Mouse (Mus musculus) hindbrain, embryonic 16.5 days (tissue): ENCODE data around the gene Tagln3. TPM values are rescaled to one million over a fixed set of nuclear protein-coding genes. Genes with fewer than 3 reads are reported as not detected.

Source experiments
- ATAC-seq: fragments of 200-750 bp; cut with Nextera tagmentation; 2 replicates; pipeline ENCODE4 v1.8.0; 2017; ENCODE audit warnings: moderate TSS enrichment, moderate library complexity
- H3K27ac ChIP-seq: fragments of 300-500 bp; sonication (generic); 2 replicates; pipeline ENCODE4 v1.5.1; 2014; ENCODE audit warnings: low read depth, mild to moderate bottlenecking, control low read depth, low read length, moderate library complexity
- H3K27me3 ChIP-seq: fragments of 300-500 bp; sonication (generic); replicated peaks from 2 replicates; pipeline ENCODE4 v1.6.1; 2014; ENCODE audit warnings: low read length; ENCODE audit not compliant: control insufficient read depth, insufficient read depth
- H3K36me3 ChIP-seq: fragments of 300-500 bp; sonication (generic); 2 replicates; pipeline ENCODE4 v1.6.1; 2014; ENCODE audit warnings: mild to moderate bottlenecking, low read length, moderate library complexity, mixed read lengths; ENCODE audit not compliant: control insufficient read depth, insufficient read depth
- H3K4me1 ChIP-seq: fragments of 300-500 bp; sonication (generic); 2 replicates; pipeline ENCODE4 v1.6.1; 2014; ENCODE audit warnings: low read depth, low read length; ENCODE audit not compliant: control insufficient read depth, insufficient read depth
- H3K4me2 ChIP-seq: fragments of 300-500 bp; sonication (generic); 2 replicates; pipeline ENCODE4 v1.6.1; 2014; ENCODE audit warnings: mild to moderate bottlenecking, low read length, control low read depth, moderate library complexity
- H3K4me3 ChIP-seq: fragments of 300-500 bp; sonication (generic); 2 replicates; pipeline ENCODE4 v1.5.1; 2014; ENCODE audit warnings: mild to moderate bottlenecking, low read length, control low read depth, moderate library complexity
- H3K9ac ChIP-seq: fragments of 300-500 bp; sonication (generic); 2 replicates; pipeline ENCODE4 v1.6.1; 2014; ENCODE audit warnings: low read depth, mild to moderate bottlenecking, control low read depth, low read length, moderate library complexity
- H3K9me3 ChIP-seq: fragments of 300-500 bp; sonication (generic); 2 replicates; pipeline ENCODE4 v1.6.1; 2014; ENCODE audit warnings: mild to moderate bottlenecking, low read length, moderate library complexity; ENCODE audit not compliant: control insufficient read depth
- WGBS: fragments of 180-500 bp; shearing (Covaris S2); extraction: QIAGEN DNeasy Blood & Tissue Kit; methylation state at CpG from one replicate; pipeline ENCODE4 v1.1.7; 2014; 5-methylcytosine and 5-hydroxymethylcytosine counted together
- polyA plus RNA-seq: library from polyadenylated mRNA; unstranded; fragments of >200 nt; fragmentation: Nextera tagmentation; extraction: Ambion mirVana; gene quantifications from 2 replicates; pipeline ENCODE4 v1.2.1, GENCODE M21; 2015

Gene Tagln3
- polyA plus RNA-seq, 1 experiment from 2014 or later = 438 TPM

- Histone ChIP-seq H3K9me3 (no peaks in the 10 kb centered on the region), H3K4me2 (no peak overlapping the region), H3K4me3 (no peak overlapping the region), H3K27ac (no peak overlapping the region), H3K9ac (no peak overlapping the region), H3K27me3 (no peaks in the 10 kb centered on the region), H3K4me1 (no peaks in the 10 kb centered on the region), H3K36me3 (no peaks in the 10 kb centered on the region)
- WGBS = 86% methylated on average over 9 of the region's 9 CpGs
- ATAC-seq = no peak
Observed at GRCm38 (mm10) chr16:45758726-45759269, 34.4 kb upstream of the Tagln3 start.

GRCm38 (mm10) chr16:45757421-45758078 lies 33.1 kb upstream of the Tagln3 start:
- WGBS = 85% methylated on average over 12 of the region's 12 CpGs
- no peak overlapping the region for H3K27ac ChIP-seq
- no peak overlapping the region for H3K4me3 ChIP-seq
- no peaks in the 10 kb centered on the region for H3K27me3 ChIP-seq
- H3K9ac ChIP-seq = no peak overlapping the region
- no peaks in the 10 kb centered on the region for H3K36me3 ChIP-seq
- no peaks in the 10 kb centered on the region for H3K9me3 ChIP-seq
- H3K4me1 ChIP-seq = no peaks in the 10 kb centered on the region
- peak; percentile 34; the same call in 1 of the 2 replicates for ATAC-seq
- no peak overlapping the region for H3K4me2 ChIP-seq

GRCm38 (mm10) chr16:45756855-45757254 lies 32.4 kb upstream of the Tagln3 start:
- H3K4me1 ChIP-seq = no peaks in the 10 kb centered on the region
- no peak overlapping the region for H3K27ac ChIP-seq
- no peaks in the 10 kb centered on the region for H3K36me3 ChIP-seq
- ATAC-seq = peak; percentile 85
- H3K27me3 ChIP-seq = no peaks in the 10 kb centered on the region
- H3K4me2 ChIP-seq = no peak overlapping the region
- H3K9ac ChIP-seq = no peak overlapping the region
- WGBS = 43% methylated on average over 9 of the region's 9 CpGs
- no peak overlapping the region for H3K4me3 ChIP-seq
- H3K9me3 ChIP-seq = no peaks in the 10 kb centered on the region

GRCm38 (mm10) chr16:45743591-45744144 lies 19.3 kb upstream of the Tagln3 start:
- Histone ChIP-seq H3K27ac (peak overlapping the region; percentile 91), H3K4me2 (peak overlapping the region; percentile 58), H3K4me1 (peaks cover 14% of the 10 kb centered on the region), H3K27me3 (no peaks in the 10 kb centered on the region), H3K36me3 (no peaks in the 10 kb centered on the region), H3K9me3 (no peaks in the 10 kb centered on the region), H3K4me3 (peak overlapping the region; percentile 71), H3K9ac (no peak overlapping the region)
- WGBS = 67% methylated on average over 4 of the region's 4 CpGs
- ATAC-seq = no peak

- no peaks in the 10 kb centered on the region for H3K27me3 ChIP-seq
- peak within 1 kb of the TSS; percentile 90 for H3K9ac ChIP-seq
- H3K4me1 ChIP-seq = peaks cover 14% of the 10 kb centered on the region
- H3K27ac ChIP-seq = peak within 1 kb of the TSS; percentile 91
- H3K4me2 ChIP-seq = peak within 1 kb of the TSS; percentile 58
- under 1% methylated on average over 47 of the region's 51 CpGs for WGBS
- H3K4me3 ChIP-seq = peak within 1 kb of the TSS; percentile 71
- ATAC-seq = peak; percentile 99
- H3K36me3 ChIP-seq = no peaks in the 10 kb centered on the region
- no peaks in the 10 kb centered on the region for H3K9me3 ChIP-seq
Observed at GRCm38 (mm10) chr16:45742615-45743476, 18.4 kb upstream of the Tagln3 start, which contains the start of gene Abhd10. TSS of gene Abhd10 (minus strand) at chr16:45742955.

GRCm38 (mm10) chr16:45737880-45738279 lies 13.5 kb upstream of the Tagln3 start:
- ATAC-seq = no peak
- Histone ChIP-seq H3K4me3 (no peak overlapping the region), H3K9me3 (no peaks in the 10 kb centered on the region), H3K27me3 (no peaks in the 10 kb centered on the region), H3K36me3 (peaks cover 19% of the 10 kb centered on the region), H3K4me2 (no peak overlapping the region), H3K27ac (no peak overlapping the region), H3K4me1 (peaks cover 9% of the 10 kb centered on the region), H3K9ac (no peak overlapping the region)
- 90% methylated on average over 8 of the region's 8 CpGs for WGBS

- Histone ChIP-seq H3K36me3 (peaks cover 19% of the 10 kb centered on the region), H3K27me3 (no peaks in the 10 kb centered on the region), H3K9me3 (no peaks in the 10 kb centered on the region), H3K9ac (no peak overlapping the region), H3K4me3 (no peak overlapping the region), H3K27ac (no peak overlapping the region), H3K4me2 (no peak overlapping the region), H3K4me1 (peaks cover 9% of the 10 kb centered on the region)
- 96% methylated on average over 3 of the region's 3 CpGs for WGBS
- ATAC-seq = no peak
Observed at GRCm38 (mm10) chr16:45736724-45737123, 12.3 kb upstream of the Tagln3 start.

GRCm38 (mm10) chr16:45729163-45729562 lies 4.8 kb upstream of the Tagln3 start:
- no peak overlapping the region for H3K4me2 ChIP-seq
- peaks cover 10% of the 10 kb centered on the region; the same call in 1 of the 2 replicates for H3K36me3 ChIP-seq
- no peak overlapping the region for H3K4me3 ChIP-seq
- no peaks in the 10 kb centered on the region for H3K9me3 ChIP-seq
- WGBS = 82% methylated on average over 5 of the region's 5 CpGs
- H3K27me3 ChIP-seq = no peaks in the 10 kb centered on the region
- H3K4me1 ChIP-seq = no peaks in the 10 kb centered on the region
- no peak overlapping the region for H3K9ac ChIP-seq
- no peak for ATAC-seq
- no peak overlapping the region for H3K27ac ChIP-seq

GRCm38 (mm10) chr16:45724742-45725102 lies 314 bp upstream of the Tagln3 start:
- peak; percentile 75; the same call in 1 of the 2 replicates for ATAC-seq
- H3K9ac ChIP-seq = peak overlapping the region; percentile 92
- H3K27me3 ChIP-seq = no peaks in the 10 kb centered on the region
- H3K4me3 ChIP-seq = peak overlapping the region; percentile 64
- peak overlapping the region; percentile 73 for H3K4me2 ChIP-seq
- peaks cover 10% of the 10 kb centered on the region; the same call in 1 of the 2 replicates for H3K36me3 ChIP-seq
- H3K27ac ChIP-seq = peak overlapping the region; percentile 98
- WGBS = 2% methylated on average over 10 of the region's 10 CpGs
- H3K4me1 ChIP-seq = peaks cover 20% of the 10 kb centered on the region
- no peaks in the 10 kb centered on the region for H3K9me3 ChIP-seq
